Mouse (Mus musculus) spleen, postnatal 10 days (tissue): Measurements from ENCODE around the gene Mab21l3.

Source experiments
- DNase-seq, 2 experiments: peaks; one replicate each; pipeline ENCODE4 v3.0.0; 2021 to 2022; ENCODE audit warnings: low spot score in 2 of 2

Gene Mab21l3

DNA sequence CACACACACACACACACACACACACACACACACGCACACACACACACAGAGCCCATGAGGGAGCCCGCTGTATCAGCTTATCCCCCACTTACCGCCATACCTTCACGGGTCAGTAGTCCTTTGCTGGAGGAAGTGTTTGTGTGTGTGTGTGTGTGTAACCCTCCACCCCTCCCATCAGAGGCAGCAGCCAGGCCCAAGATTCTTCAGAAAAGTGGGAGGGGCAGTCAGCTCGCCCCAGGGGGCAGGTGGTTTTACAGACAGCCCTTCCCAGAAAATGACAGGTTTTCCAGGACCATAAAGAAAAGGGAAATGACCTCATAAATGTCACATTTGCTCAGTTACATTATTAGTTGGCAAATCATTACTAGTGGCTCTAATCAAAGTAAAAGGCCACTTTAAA is at the start of gene Mab21l3:
Gene Mab21l3 (minus strand): TSS at position 144 of the 400 bp plus-strand sequence.
- DNase-seq = no peak

- no peak for DNase-seq
Observed at GRCm38 (mm10) chr3:101897377-101897974, 48.7 kb upstream of the Mab21l3 start.

- peak; percentile 23 to 65 for DNase-seq
Observed at GRCm38 (mm10) chr3:101896893-101897292, 48.1 kb upstream of the Mab21l3 start.

GRCm38 (mm10) chr3:101895376-101895910 is 46.7 kb upstream of the Mab21l3 start:
- DNase-seq = peak in 1 of 2 experiments; percentile 22

- DNase-seq = no peak
Observed at GRCm38 (mm10) chr3:101885591-101885990, 36.8 kb upstream of the Mab21l3 start.

DNA sequence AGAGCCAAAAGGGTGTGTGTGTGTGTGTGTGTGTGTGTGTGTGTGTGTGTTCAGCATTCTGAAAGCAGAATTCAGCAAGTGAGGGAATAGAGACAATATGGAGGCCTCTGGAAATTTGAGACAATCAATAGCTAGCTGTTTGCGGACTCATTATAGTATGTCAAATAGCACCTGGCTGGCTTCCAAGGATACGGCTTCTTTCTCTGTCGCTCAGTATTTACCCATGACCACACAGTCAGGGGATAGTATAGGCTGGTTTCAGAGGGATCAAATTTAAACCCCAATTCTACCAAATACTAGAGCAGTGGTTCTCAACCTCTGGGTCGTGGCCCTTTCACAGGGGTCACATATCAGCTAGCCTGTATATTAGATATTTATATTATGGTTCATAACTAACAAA is 36.3 kb upstream of the Mab21l3 start:
- DNase-seq = no peak

GRCm38 (mm10) chr3:101883902-101884301 is 35.1 kb upstream of the Mab21l3 start:
- DNase-seq = no peak

DNA sequence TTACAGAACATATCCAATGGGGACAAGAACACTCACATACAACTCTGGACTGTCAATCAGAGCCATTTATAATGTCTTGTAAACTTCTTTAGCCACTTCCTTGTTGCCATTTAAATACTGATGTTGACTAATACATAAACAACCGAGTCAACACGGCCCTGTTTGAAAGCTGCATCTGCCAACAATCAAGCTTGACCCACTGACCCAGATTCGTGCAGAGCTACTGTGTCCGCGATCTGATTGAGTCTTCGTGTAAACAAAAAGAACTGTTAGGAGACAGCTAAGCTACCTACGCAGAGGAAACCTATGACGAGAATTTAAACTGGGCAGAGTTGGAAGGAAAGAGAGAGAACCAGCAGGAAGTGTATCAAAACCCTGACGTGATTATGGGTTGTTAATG is 33.0 kb upstream of the Mab21l3 start:
- DNase-seq = no peak

- DNase-seq = no peak
Observed at GRCm38 (mm10) chr3:101880818-101881217, 32.1 kb upstream of the Mab21l3 start.

DNA sequence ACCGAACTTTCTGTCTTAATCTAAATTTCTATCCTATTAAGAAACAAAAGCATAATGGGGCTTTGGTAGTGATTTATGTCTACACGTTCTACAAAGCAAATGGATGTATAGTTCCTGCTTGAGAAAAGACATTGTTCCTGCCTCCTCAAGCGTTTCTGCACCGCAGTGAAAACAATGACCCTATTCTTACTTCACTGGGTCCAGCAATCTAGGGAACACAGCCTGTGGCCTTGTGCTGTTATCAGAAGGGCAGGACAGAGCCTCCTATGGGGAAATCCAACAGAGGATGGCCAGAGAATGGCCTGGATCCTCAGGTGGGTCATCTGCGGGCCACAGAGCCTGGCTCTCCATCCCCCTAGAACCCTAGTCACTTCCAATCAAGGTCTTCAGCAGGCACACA is 29.4 kb upstream of the Mab21l3 start:
- DNase-seq = no peak

DNA sequence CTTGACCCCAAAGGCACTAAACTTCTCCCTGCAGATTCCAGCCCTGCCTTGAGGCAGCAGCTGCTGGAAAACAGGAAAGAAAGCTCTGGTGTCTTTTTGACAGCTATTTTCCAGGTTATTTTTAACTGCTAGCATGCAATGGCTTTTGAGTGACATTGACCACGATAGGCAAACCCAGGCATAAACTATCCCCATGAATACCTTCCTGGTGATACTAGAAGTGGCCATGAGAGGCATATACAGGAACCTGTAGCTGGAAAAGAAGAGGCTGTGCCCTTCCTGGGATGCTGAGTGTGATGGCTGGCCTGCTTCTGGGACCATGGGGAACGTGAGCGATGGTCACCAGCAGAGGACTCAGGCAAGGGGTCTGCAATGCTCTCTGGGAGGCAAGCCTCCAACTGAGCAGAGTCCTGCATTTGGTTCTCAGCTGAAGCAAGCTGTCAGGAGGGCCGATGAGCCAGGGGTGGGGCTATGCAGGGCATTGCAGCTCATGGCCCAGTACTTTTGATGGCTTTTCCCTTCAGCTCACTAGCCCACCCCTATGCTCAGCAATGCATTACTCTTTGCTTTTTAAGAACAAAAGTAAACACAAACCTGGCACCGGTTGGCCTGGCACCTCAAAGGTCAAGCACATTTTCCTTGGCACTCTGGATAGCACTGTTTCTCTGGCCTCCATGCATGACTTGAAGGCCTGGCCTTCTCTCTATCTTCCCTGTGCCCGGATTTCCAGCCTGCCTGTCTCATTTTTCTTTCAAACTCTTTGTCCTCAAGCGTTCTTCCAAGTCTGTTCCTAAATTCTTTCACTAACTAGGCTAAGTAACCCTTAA is 27.9 kb upstream of the Mab21l3 start:
- DNase-seq = no peak

- DNase-seq = no peak
Observed at GRCm38 (mm10) chr3:101875258-101875920, 26.6 kb upstream of the Mab21l3 start.

DNA sequence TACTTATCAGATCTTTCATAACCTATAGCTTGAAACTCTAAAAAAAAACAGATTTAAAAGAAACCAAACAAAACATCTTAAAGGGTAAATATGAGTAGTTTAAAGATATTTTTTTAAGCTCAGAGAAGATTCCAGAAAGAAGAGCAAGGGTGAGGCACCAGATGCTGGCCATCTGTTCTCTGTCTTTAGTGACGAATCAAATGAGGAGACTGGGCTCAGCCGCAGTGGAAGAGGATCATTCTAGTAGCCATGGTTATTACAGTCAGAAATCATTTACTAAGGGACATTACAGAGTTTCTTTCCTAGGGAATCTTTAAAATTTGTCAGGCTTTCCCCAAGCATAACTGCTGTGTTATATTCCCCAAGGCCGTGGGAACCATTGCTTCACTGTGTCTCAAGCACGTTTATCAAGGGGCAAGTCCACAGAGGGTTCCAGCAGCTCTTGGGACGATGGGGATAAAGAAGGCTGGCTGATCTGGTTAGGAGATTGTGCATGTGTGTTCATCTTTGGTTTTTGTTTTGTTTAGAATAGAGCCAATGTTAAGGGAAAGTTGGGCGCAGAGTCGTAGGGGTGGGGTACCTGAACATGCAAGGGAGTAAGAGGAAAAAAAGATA is 24.4 kb upstream of the Mab21l3 start:
- no peak for DNase-seq

DNA sequence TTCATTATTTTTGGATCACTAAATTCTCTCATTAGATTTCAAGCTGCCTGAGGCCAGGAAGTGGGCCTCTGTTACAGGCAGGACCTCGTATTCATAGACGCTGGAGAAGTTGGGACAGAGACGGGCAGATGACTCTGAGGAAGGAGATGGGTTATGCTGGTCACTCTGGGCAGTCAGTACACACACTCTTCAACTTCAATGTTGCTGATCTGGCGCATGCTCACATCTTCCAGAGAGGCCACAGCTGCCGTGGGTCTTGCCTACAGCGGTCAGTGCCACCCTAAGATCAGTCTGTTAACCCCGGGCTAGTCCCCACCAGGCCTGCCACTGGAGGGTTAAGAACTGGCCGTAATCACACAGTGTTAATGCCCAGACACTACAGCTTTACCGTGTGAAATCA is 23.2 kb upstream of the Mab21l3 start:
- no peak for DNase-seq

GRCm38 (mm10) chr3:101867001-101867421 is 18.3 kb upstream of the Mab21l3 start:
- DNase-seq = no peak

- DNase-seq = no peak
Observed at GRCm38 (mm10) chr3:101861856-101862255, 13.1 kb upstream of the Mab21l3 start.

- no peak for DNase-seq
Observed at GRCm38 (mm10) chr3:101860151-101860550, 11.4 kb upstream of the Mab21l3 start.

DNA sequence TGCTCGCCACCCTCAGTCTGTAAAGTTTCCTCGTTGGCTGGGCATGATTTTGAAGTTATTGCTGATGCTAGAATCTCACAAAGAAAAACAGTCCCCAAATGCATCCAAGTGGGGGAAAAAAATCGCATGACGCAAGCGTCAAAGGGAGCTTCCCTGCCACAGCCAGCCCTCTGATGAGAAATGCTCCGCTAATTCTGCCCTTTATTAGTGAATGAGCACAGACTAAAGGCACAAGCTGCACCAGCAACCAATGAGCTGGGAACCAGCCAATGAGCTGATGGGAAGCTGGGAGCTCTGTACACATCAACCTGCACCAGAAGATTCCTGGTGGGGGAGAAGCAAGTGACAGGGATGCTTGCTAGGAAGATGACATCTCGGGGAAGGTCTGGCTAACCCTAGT is 11.0 kb upstream of the Mab21l3 start:
- no peak for DNase-seq

DNA sequence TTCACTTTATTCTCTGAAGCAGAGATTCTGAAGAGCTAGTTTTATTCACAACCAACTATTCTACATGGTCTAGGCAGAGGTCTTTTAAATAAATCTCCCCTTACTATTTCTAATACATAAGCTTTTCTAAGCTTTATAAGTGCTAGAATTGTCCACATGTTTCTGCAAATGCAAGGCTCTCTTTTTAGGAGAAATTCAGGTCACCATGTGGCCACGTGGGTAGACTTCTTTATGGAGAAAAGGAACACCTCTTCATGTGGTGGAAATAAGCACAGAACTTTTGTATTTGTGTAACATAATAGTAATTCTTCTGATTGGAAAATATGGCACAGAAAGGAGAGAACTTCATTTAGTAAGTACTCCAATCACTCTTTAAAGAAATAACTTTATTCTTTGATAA is 5.3 kb upstream of the Mab21l3 start:
- DNase-seq = no peak

GRCm38 (mm10) chr3:101851363-101851762 is 2.6 kb upstream of the Mab21l3 start:
- DNase-seq = no peak

- no peak for DNase-seq
Observed at GRCm38 (mm10) chr3:101846096-101846495, 2.7 kb downstream of the Mab21l3 start.
